Mouse (Mus musculus): Measurements from ENCODE around the gene Cdh23. TPM values are rescaled to one million over a fixed set of nuclear protein-coding genes. Genes with fewer than 3 reads are reported as not detected.
A peak's percentile ranks its signal among the peaks of the same experiment; 100 is the strongest.

Cdh23 gene
- polyA plus RNA-seq, 1 experiment from 2014 or later: 0.26 TPM

GRCm38 (mm10) chr10:60335021-60335420, 361.3 kb downstream of the Cdh23 start:
- Histone ChIP-seq H3K9ac (ENCODE audit: low read depth, low read length) (no peak overlapping the region), H3K27ac (ENCODE audit: low read depth, low read length) (no peak overlapping the region), H3K4me2 (replicated peaks; ENCODE audit: low read depth) (no peak overlapping the region), H3K4me3 (ENCODE audit: low read depth, low read length) (no peak overlapping the region), H3K9me3 (ENCODE audit: control insufficient read depth) (no peaks in the 10 kb centered on the region), H3K27me3 (replicated peaks; ENCODE audit: control insufficient read depth, insufficient read depth, low read length) (no peaks in the 10 kb centered on the region), H3K4me1 (replicated peaks; ENCODE audit: control insufficient read depth, insufficient read depth, low read length) (no peaks in the 10 kb centered on the region), H3K36me3 (ENCODE audit: control insufficient read depth, insufficient read depth) (no peaks in the 10 kb centered on the region)
- 89% methylated on average over 4 of the region's 4 CpGs for WGBS
- no peak for ATAC-seq
- no peak for TF ChIP-seq CTCF (IDR thresholded peaks at IDR 0.05; ENCODE audit: low read depth)

DNA sequence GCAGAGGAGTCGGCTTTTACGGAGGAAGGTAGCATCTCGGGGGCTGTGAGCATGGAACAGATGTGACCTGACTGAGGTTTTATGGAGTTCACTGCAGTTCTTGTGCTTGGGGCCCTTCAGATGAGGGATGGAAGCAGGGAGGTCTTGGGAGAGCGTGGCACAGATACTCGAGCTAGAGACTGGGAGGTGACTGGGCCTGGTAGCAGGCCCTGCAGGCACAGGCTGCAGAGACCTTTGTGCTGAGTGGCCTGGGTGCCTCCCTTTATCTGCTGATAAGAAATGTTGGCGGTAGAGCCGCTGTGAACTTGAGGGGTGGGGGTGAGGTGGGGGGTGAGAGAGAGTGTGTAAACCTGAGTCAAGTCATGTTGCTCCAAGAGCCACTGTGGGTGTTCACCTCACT, 361.7 kb downstream of the Cdh23 start:
- Histone ChIP-seq H3K4me2 (replicated peaks; ENCODE audit: low read depth) (no peak overlapping the region; the same call in 1 of the 2 replicates), H3K36me3 (ENCODE audit: control insufficient read depth, insufficient read depth) (no peaks in the 10 kb centered on the region), H3K4me1 (replicated peaks; ENCODE audit: control insufficient read depth, insufficient read depth, low read length) (no peaks in the 10 kb centered on the region; the same call in 1 of the 2 replicates), H3K4me3 (ENCODE audit: low read depth, low read length) (no peak overlapping the region), H3K9me3 (ENCODE audit: control insufficient read depth) (no peaks in the 10 kb centered on the region), H3K27me3 (replicated peaks; ENCODE audit: control insufficient read depth, insufficient read depth, low read length) (no peaks in the 10 kb centered on the region), H3K27ac (ENCODE audit: low read depth, low read length) (no peak overlapping the region; the same call in 1 of the 2 replicates), H3K9ac (ENCODE audit: low read depth, low read length) (no peak overlapping the region)
- ATAC-seq: peak; percentile 62; the same call in 1 of the 2 replicates
- no peak for TF ChIP-seq CTCF (IDR thresholded peaks at IDR 0.05; ENCODE audit: low read depth)
- WGBS: 42% methylated on average over 7 of the region's 7 CpGs

- H3K36me3 ChIP-seq (ENCODE audit: control insufficient read depth, insufficient read depth): no peaks in the 10 kb centered on the region
- 28% methylated on average over 11 of the region's 11 CpGs for WGBS
- peak overlapping the region; percentile 69 for H3K27ac ChIP-seq (ENCODE audit: low read depth, low read length)
- no peaks in the 10 kb centered on the region for H3K9me3 ChIP-seq (ENCODE audit: control insufficient read depth)
- H3K4me3 ChIP-seq (ENCODE audit: low read depth, low read length): no peak overlapping the region
- H3K9ac ChIP-seq (ENCODE audit: low read depth, low read length): no peak overlapping the region
- TF ChIP-seq CTCF (IDR thresholded peaks at IDR 0.05; ENCODE audit: low read depth): no peak
- no peaks in the 10 kb centered on the region for H3K27me3 ChIP-seq (replicated peaks; ENCODE audit: control insufficient read depth, insufficient read depth, low read length)
- peak overlapping the region; percentile 44 for H3K4me2 ChIP-seq (replicated peaks; ENCODE audit: low read depth)
- no peaks in the 10 kb centered on the region; the same call in 1 of the 2 replicates for H3K4me1 ChIP-seq (replicated peaks; ENCODE audit: control insufficient read depth, insufficient read depth, low read length)
- peak; percentile 78 for ATAC-seq
These were observed 367.2 kb downstream of the Cdh23 start for GRCm38 (mm10) chr10:60328963-60329650.

GRCm38 (mm10) chr10:60316166-60316565, 380.1 kb downstream of the Cdh23 start:
- H3K9ac ChIP-seq (ENCODE audit: low read depth, low read length): no peak overlapping the region
- no peaks in the 10 kb centered on the region for H3K27me3 ChIP-seq (replicated peaks; ENCODE audit: control insufficient read depth, insufficient read depth, low read length)
- H3K4me2 ChIP-seq (replicated peaks; ENCODE audit: low read depth): no peak overlapping the region
- TF ChIP-seq CTCF (IDR thresholded peaks at IDR 0.05; ENCODE audit: low read depth): no peak
- H3K36me3 ChIP-seq (ENCODE audit: control insufficient read depth, insufficient read depth): no peaks in the 10 kb centered on the region
- H3K27ac ChIP-seq (ENCODE audit: low read depth, low read length): no peak overlapping the region
- no peak for ATAC-seq
- no peaks in the 10 kb centered on the region for H3K9me3 ChIP-seq (ENCODE audit: control insufficient read depth)
- no peak overlapping the region for H3K4me3 ChIP-seq (ENCODE audit: low read depth, low read length)
- 87% methylated on average over 4 of the region's 4 CpGs for WGBS
- no peaks in the 10 kb centered on the region for H3K4me1 ChIP-seq (replicated peaks; ENCODE audit: control insufficient read depth, insufficient read depth, low read length)

DNA sequence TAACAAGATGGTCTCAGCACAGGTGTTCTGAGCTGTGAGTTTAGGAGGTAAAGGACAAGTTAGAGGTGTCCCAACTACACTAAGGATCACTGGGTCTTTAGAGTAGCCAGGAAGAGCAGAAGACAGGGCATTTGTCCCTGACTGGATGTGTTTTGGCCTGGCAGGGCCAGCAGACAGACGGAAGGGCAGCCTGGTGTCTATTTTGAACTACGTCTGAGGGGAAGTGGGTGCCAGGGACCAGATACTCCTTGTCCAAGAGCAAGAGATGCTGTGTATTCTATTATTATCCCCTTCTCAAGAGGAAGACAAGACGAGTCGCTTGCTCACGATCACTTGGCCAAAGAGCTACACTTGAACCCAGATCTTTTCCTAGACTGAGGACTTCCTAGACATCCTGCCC, 382.7 kb downstream of the Cdh23 start:
- H3K36me3 ChIP-seq (ENCODE audit: control insufficient read depth, insufficient read depth): no peaks in the 10 kb centered on the region
- 86% methylated on average over 5 of the region's 5 CpGs for WGBS
- no peaks in the 10 kb centered on the region for H3K4me1 ChIP-seq (replicated peaks; ENCODE audit: control insufficient read depth, insufficient read depth, low read length)
- TF ChIP-seq CTCF (IDR thresholded peaks at IDR 0.05; ENCODE audit: low read depth): no peak
- H3K27me3 ChIP-seq (replicated peaks; ENCODE audit: control insufficient read depth, insufficient read depth, low read length): no peaks in the 10 kb centered on the region
- no peak overlapping the region for H3K27ac ChIP-seq (ENCODE audit: low read depth, low read length)
- H3K4me3 ChIP-seq (ENCODE audit: low read depth, low read length): no peak overlapping the region
- no peak overlapping the region for H3K4me2 ChIP-seq (replicated peaks; ENCODE audit: low read depth)
- no peak for ATAC-seq
- no peak overlapping the region for H3K9ac ChIP-seq (ENCODE audit: low read depth, low read length)
- H3K9me3 ChIP-seq (ENCODE audit: control insufficient read depth): no peaks in the 10 kb centered on the region

- no peaks in the 10 kb centered on the region for H3K27me3 ChIP-seq (replicated peaks; ENCODE audit: control insufficient read depth, insufficient read depth, low read length)
- no peaks in the 10 kb centered on the region for H3K9me3 ChIP-seq (ENCODE audit: control insufficient read depth)
- no peak for ATAC-seq
- no peak for TF ChIP-seq CTCF (IDR thresholded peaks at IDR 0.05; ENCODE audit: low read depth)
- H3K9ac ChIP-seq (ENCODE audit: low read depth, low read length): no peak overlapping the region
- no peaks in the 10 kb centered on the region for H3K36me3 ChIP-seq (ENCODE audit: control insufficient read depth, insufficient read depth)
- H3K4me1 ChIP-seq (replicated peaks; ENCODE audit: control insufficient read depth, insufficient read depth, low read length): no peaks in the 10 kb centered on the region
- no peak overlapping the region for H3K4me3 ChIP-seq (ENCODE audit: low read depth, low read length)
- 88% methylated on average over 13 of the region's 13 CpGs for WGBS
- no peak overlapping the region for H3K4me2 ChIP-seq (replicated peaks; ENCODE audit: low read depth)
- no peak overlapping the region for H3K27ac ChIP-seq (ENCODE audit: low read depth, low read length)
These were observed 385.7 kb downstream of the Cdh23 start for GRCm38 (mm10) chr10:60310629-60311028.

Data from intestine, postnatal 0 days (tissue).